Mouse (Mus musculus) CD4-positive, CD25-positive, alpha-beta regulatory T cell, adult 2 months (primary cell): ENCODE results near the gene Trim7.
"Not testable (repeated sequence)": the region's sequence is repeated elsewhere in the genome, so short reads cannot be mapped to it uniquely, and the experiment has no call there.

Experiments
- DNase-seq: peaks from one replicate; pipeline ENCODE4 v3.0.0-alpha.2; 2012; ENCODE audit warnings: low read depth, low spot score

The Trim7 gene

GRCm38 (mm10) chr11:48898812-48899431 is 73.0 kb downstream of the Trim7 start:
- DNase-seq: no peak

- DNase-seq: not testable (repeated sequence)
Observed at GRCm38 (mm10) chr11:48900654-48901566, 75.0 kb downstream of the Trim7 start.

- not testable (repeated sequence) for DNase-seq
Observed at GRCm38 (mm10) chr11:48901567-48901930, 75.6 kb downstream of the Trim7 start.
